Mouse (Mus musculus) liver, postnatal 0 days (tissue): Measurements from ENCODE around the gene Mrpl19. TPM values are rescaled to one million over a fixed set of nuclear protein-coding genes. Genes with fewer than 3 reads are reported as not detected.
A peak's percentile ranks its signal among the peaks of the same experiment; 100 is the strongest.

Experiments used
- ATAC-seq: fragments of 200-750 bp; cut with Nextera tagmentation; 2 replicates; pipeline ENCODE4 v1.8.0; 2017; ENCODE audit warnings: mild to moderate bottlenecking, moderate library complexity
- DNase-seq: peaks from one replicate; pipeline ENCODE4 v3.0.0-alpha.2; 2016
- H3K27ac ChIP-seq: fragments of 300-500 bp; sonication (generic); 2 replicates; pipeline ENCODE4 v1.5.1; 2014; ENCODE audit warnings: antibody characterized with exemption, moderate library complexity, mild to moderate bottlenecking, low read depth
- H3K27me3 ChIP-seq: fragments of 300-500 bp; sonication (generic); 2 replicates; pipeline ENCODE4 v1.6.1; 2014; ENCODE audit warnings: low read length, control low read depth, mixed read lengths; ENCODE audit not compliant: insufficient read depth
- H3K36me3 ChIP-seq: fragments of 300-500 bp; sonication (generic); replicated peaks from 2 replicates; pipeline ENCODE4 v1.6.1; 2014; ENCODE audit warnings: mild to moderate bottlenecking, control low read depth, low read length, moderate library complexity, mixed read lengths; ENCODE audit not compliant: insufficient read depth
- H3K4me1 ChIP-seq: fragments of 300-500 bp; sonication (generic); 2 replicates; pipeline ENCODE4 v1.6.1; 2014; ENCODE audit warnings: antibody characterized with exemption, mild to moderate bottlenecking, control low read depth; ENCODE audit not compliant: insufficient read depth
- H3K4me2 ChIP-seq: fragments of 300-500 bp; sonication (generic); 2 replicates; pipeline ENCODE4 v1.6.1; 2014; ENCODE audit warnings: low read depth, mild to moderate bottlenecking, low read length, moderate library complexity, mixed read lengths
- H3K4me3 ChIP-seq: fragments of 300-500 bp; sonication (generic); 2 replicates; pipeline ENCODE4 v1.5.1; 2014; ENCODE audit warnings: low read depth, low read length
- H3K9ac ChIP-seq: fragments of 300-500 bp; sonication (generic); replicated peaks from 2 replicates; pipeline ENCODE4 v1.6.1; 2014; ENCODE audit warnings: mild to moderate bottlenecking, moderate library complexity
- H3K9me3 ChIP-seq: fragments of 300-500 bp; sonication (generic); 2 replicates; pipeline ENCODE4 v1.6.1; 2016; ENCODE audit warnings: mild to moderate bottlenecking, control low read depth, low read length, mixed read lengths
- CTCF ChIP-seq: sonication (generic); IDR thresholded peaks from 2 replicates; pipeline ENCODE4 v1.5.1; 2016; ENCODE audit warnings: antibody characterized with exemption, low read depth
- EP300 ChIP-seq: IDR thresholded peaks from 2 replicates; pipeline ENCODE4 v1.6.1; 2016; ENCODE audit warnings: antibody characterized with exemption, low read depth, mild to moderate bottlenecking
- WGBS: fragments of 180-500 bp; shearing (Covaris S2); extraction: QIAGEN DNeasy Blood & Tissue Kit; methylation state at CpG from one replicate; pipeline ENCODE4 v1.1.7; 2014; ENCODE audit not compliant: insufficient replicate concordance; 5-methylcytosine and 5-hydroxymethylcytosine counted together
- polyA plus RNA-seq: library from polyadenylated mRNA; unstranded; fragments of >200 nt; fragmentation: Nextera tagmentation; extraction: Ambion mirVana; gene quantifications from 2 replicates; pipeline ENCODE4 v1.2.1, GENCODE M21; 2015

The Mrpl19 gene
- polyA plus RNA-seq, 1 experiment from 2014 or later = 14.2 TPM

DNA sequence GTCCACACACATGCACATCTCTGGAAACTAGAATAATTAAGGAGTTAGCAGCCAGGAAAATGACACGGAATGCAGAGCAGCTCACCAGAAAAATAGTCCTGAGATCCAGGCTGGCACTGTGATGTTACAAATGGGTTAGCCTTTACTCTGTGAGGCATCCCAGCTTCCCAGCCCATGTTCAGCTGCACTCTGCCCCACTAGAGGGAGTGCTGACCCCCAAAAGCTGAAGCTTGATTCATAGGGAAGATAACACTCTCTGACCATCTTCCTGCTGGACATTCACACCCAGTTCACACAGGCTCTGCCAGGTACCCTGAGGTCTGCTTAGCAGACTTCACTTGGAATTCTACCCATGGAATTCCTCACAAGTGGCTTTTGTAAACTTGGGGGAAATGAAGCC is 5.5 kb downstream of the Mrpl19 start:
- H3K27me3 ChIP-seq = no peaks in the 10 kb centered on the region
- no peak for DNase-seq
- no peak overlapping the region for H3K4me3 ChIP-seq
- no peak for ATAC-seq
- peak; percentile 28; the same call in 1 of the 2 replicates for TF ChIP-seq CTCF
- no peak for TF ChIP-seq EP300
- peaks cover 58% of the 10 kb centered on the region for H3K36me3 ChIP-seq
- no peak overlapping the region for H3K4me2 ChIP-seq
- no peak overlapping the region for H3K9ac ChIP-seq
- H3K9me3 ChIP-seq = no peaks in the 10 kb centered on the region
- H3K27ac ChIP-seq = no peak overlapping the region
- WGBS = 72% methylated on average over 1 of the region's 1 CpGs
- no peaks in the 10 kb centered on the region; the same call in 1 of the 2 replicates for H3K4me1 ChIP-seq

DNA sequence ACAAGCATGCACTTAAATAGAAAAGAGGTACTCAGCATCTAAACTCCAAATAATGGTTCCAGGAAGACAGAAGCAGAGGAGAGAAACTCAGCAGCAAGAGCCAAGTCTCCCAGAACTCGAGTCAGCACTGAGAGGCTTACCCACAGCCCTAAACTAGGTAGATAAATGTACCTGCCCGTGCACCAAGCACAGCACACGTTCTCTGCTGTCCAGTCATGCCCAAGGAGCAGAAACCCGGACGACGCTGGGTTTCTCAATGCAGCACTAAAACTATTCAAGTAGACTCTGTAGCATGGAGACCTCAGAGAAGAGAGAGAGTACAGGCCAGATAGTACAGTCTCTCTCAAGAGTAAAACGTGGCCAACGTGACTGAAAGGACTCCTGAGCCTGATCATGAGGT is 5.9 kb downstream of the Mrpl19 start:
- H3K9me3 ChIP-seq = no peaks in the 10 kb centered on the region
- H3K36me3 ChIP-seq = peaks cover 59% of the 10 kb centered on the region
- no peak overlapping the region for H3K4me3 ChIP-seq
- WGBS = 92% methylated on average over 8 of the region's 8 CpGs
- H3K4me2 ChIP-seq = no peak overlapping the region
- DNase-seq = no peak
- no peak overlapping the region for H3K9ac ChIP-seq
- H3K27ac ChIP-seq = no peak overlapping the region
- TF ChIP-seq EP300 (no peak), CTCF (no peak)
- no peaks in the 10 kb centered on the region for H3K4me1 ChIP-seq
- ATAC-seq = no peak
- H3K27me3 ChIP-seq = no peaks in the 10 kb centered on the region

DNA sequence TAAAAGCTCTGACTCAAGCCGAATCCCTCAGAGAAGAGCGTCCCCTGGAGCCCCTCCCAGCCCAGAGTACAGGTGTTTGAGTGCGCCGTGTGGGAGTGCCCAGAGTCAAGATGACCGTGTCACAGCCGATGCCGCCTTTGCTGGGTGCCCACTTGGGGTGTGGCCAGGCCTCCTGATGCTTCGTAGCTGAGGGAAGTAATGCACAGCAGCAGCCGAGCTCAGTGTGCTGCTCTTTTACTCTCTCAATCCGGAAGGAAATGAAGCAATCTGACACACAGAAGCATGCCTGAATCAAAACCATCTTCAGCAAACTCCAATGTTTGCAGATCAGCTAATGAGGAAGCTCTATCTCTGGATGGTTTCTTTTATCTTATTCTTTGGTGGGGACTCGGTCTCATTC is 7.8 kb downstream of the Mrpl19 start:
- 76% methylated on average over 11 of the region's 11 CpGs for WGBS
- H3K4me3 ChIP-seq = no peak overlapping the region
- no peaks in the 10 kb centered on the region for H3K9me3 ChIP-seq
- H3K27ac ChIP-seq = no peak overlapping the region
- TF ChIP-seq EP300 (no peak), CTCF (no peak)
- H3K4me2 ChIP-seq = no peak overlapping the region
- peaks cover 61% of the 10 kb centered on the region for H3K36me3 ChIP-seq
- H3K4me1 ChIP-seq = no peaks in the 10 kb centered on the region
- no peaks in the 10 kb centered on the region for H3K27me3 ChIP-seq
- no peak for DNase-seq
- no peak overlapping the region for H3K9ac ChIP-seq
- ATAC-seq = no peak

DNA sequence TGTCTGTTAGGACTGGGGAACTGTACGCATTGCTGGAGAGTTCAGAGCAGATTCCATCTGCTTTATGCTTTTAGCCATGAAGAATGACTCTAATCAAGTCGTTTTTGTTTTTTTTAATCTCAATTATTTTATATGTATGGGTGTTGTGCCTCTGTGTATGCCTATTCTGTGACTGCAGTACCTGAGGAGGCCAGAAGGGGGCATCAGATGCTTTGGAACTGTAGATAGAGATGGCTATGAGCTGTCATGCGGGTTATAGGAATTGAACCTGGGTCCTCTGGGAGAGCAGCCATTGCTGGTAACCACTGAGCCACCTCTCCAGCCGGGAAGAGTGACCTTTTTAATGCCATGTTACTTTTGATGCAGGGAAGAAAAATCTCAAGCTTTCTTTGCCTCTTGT is 9.4 kb downstream of the Mrpl19 start:
- H3K4me3 ChIP-seq = no peak overlapping the region
- no peak overlapping the region for H3K4me2 ChIP-seq
- no peak overlapping the region for H3K27ac ChIP-seq
- no peak for ATAC-seq
- TF ChIP-seq EP300 = no peak
- TF ChIP-seq CTCF = peak; percentile 60
- no peak overlapping the region for H3K9ac ChIP-seq
- no peaks in the 10 kb centered on the region for H3K4me1 ChIP-seq
- no peaks in the 10 kb centered on the region for H3K27me3 ChIP-seq
- peaks cover 53% of the 10 kb centered on the region for H3K36me3 ChIP-seq
- H3K9me3 ChIP-seq = no peaks in the 10 kb centered on the region
- WGBS = 84% methylated on average over 4 of the region's 4 CpGs
- peak; percentile 33 for DNase-seq

DNA sequence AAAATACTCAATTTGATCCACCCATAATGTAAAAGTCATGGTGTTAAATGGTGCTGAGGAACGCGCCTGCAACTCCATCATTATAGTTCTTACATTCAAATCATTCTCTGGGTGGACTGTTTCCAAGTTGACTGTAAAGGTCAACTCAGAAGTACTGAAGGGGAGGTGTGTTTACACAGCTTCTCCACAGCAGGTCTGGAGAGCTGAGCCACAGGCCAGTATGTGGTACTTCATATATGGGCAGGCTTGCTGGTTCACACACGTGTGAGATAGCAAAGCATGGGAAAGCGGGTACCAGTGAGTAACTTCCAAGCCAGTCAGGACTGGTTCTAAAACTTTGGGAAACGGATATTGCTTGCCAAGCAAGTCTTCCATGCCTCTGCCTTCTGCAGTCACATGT is 10.6 kb downstream of the Mrpl19 start:
- WGBS = 83% methylated on average over 5 of the region's 5 CpGs

DNA sequence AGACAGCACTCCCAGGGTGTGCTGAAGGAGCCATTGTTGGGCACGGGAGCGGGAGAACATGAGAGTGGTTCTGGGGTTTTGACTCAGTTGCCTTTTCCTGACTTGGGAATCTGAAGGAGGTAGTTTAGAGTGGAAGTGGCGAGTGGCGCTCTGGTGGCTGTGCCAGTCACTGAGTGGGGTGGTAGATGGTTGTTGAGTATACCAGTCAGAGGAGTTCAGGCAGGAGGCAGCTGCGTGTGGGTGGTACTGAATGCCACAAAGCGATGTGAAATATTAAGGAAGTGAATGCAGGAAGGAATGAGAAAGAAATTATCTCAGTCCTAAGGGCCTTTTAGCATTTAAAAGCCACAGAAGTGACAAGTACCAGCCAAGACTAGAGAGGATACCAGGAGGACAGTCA is 18.9 kb downstream of the Mrpl19 start:
- no peak for TF ChIP-seq EP300
- TF ChIP-seq CTCF = no peak
- Histone ChIP-seq H3K4me3 (no peak overlapping the region), H3K27me3 (no peaks in the 10 kb centered on the region), H3K9me3 (no peaks in the 10 kb centered on the region), H3K4me2 (no peak overlapping the region), H3K36me3 (peaks cover 50% of the 10 kb centered on the region), H3K4me1 (no peaks in the 10 kb centered on the region), H3K27ac (no peak overlapping the region), H3K9ac (no peak overlapping the region)
- DNase-seq (no peak), ATAC-seq (no peak)
- WGBS = 83% methylated on average over 6 of the region's 6 CpGs

More for the DNA sequence above, 10.6 kb downstream of the Mrpl19 start:
- H3K9ac ChIP-seq = no peak overlapping the region
- no peaks in the 10 kb centered on the region for H3K4me1 ChIP-seq
- H3K27ac ChIP-seq = no peak overlapping the region
- H3K9me3 ChIP-seq = no peaks in the 10 kb centered on the region
- no peak for TF ChIP-seq CTCF
- TF ChIP-seq EP300 = no peak
- H3K4me3 ChIP-seq = no peak overlapping the region
- no peaks in the 10 kb centered on the region for H3K27me3 ChIP-seq
- no peak overlapping the region for H3K4me2 ChIP-seq
- no peak for ATAC-seq
- no peak for DNase-seq
- peaks cover 44% of the 10 kb centered on the region for H3K36me3 ChIP-seq

DNA sequence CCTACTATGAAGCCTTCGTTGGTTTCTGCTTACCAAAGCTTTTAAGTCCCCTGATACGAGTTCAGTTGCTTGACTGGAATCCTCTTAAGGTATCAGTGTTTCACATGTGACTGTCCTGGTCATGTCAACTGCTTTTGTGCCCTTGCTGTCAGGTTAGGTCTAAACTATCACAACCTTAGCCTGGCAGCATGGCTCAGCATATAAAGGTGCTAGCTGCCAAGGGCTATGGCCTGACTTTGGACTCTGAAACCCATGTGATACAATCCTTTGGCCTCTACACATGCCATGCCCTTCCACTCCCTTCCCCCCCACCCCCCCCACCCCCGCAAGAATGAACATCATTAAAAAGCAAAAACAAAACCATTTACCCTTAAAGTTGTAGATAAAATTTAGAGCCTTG is 21.3 kb downstream of the Mrpl19 start:
- ATAC-seq = no peak
- Histone ChIP-seq H3K4me1 (no peaks in the 10 kb centered on the region), H3K9ac (no peak overlapping the region), H3K27me3 (no peaks in the 10 kb centered on the region), H3K4me2 (no peak overlapping the region), H3K27ac (no peak overlapping the region), H3K9me3 (no peaks in the 10 kb centered on the region), H3K4me3 (no peak overlapping the region), H3K36me3 (peaks cover 56% of the 10 kb centered on the region)
- 76% methylated on average over 3 of the region's 3 CpGs for WGBS
- DNase-seq = no peak
- TF ChIP-seq EP300 (no peak), CTCF (no peak)
